Mouse (Mus musculus) T-helper 17 cell (primary cell): ENCODE results near the gene Mansc1.

Experiments
- in situ Hi-C, 2 experiments: fragments of 300-600 bp; cut with MboI, MseI; formaldehyde crosslinking; loops; 1 replicate in 1 of 2; 2 replicates in 1 of 2; pipeline ENCODE4 v1.15.1; 2025; ENCODE audit warnings: high pct_unique_total_duplicates in 2 of 2

The Mansc1 gene

GRCm38 (mm10) chr6:134601766-134602165, 30.5 kb downstream of the Mansc1 start:
- in situ Hi-C loops, result loop anchor here (25.0 kb wide), 2 partner anchors 639 to 889 kb away; no protein-coding TSS in a partner anchor

GRCm38 (mm10) chr6:134601130-134601529, 31.2 kb downstream of the Mansc1 start:
- in situ Hi-C loops, result loop anchor here (25.0 kb wide), 2 partner anchors 639 to 889 kb away; no protein-coding TSS in a partner anchor

GRCm38 (mm10) chr6:134599239-134599638, 33.0 kb downstream of the Mansc1 start:
- in situ Hi-C loops, result loop anchor here in 1 of 2 experiments (25.0 kb wide), 1 partner anchor 1638 kb away; no protein-coding TSS in a partner anchor

DNA sequence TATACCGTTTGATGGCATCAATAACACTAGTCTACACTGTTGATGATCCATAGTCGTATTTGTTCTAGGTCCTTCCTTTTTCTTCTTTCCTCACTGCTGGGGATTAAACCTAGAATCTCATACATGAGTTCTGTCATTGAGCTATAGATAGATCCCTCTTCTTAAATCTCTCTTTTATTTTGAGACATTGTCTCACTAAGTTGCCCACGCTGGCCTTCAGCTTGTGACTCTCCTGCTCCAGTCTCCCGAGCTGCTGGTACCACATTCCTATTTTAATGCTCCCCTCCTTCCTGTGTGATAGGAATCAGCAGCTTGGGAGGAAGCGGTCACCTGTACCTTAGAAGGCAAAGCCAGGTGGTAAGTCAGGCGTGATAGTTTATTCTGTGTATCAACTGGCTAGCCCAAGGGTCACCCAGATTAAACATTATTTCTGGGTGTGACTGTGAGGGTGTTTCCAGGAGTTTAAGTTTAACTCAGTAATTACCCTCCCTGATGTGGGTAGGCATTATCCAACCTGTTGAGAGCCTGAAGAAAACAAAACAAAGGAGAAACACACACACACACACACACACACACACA, 34.5 kb downstream of the Mansc1 start:
- in situ Hi-C loops, result loop anchor here in 1 of 2 experiments (25.0 kb wide), 1 partner anchor 1640 kb away; no protein-coding TSS in a partner anchor

- in situ Hi-C loops, result loop anchor here in 1 of 2 experiments (25.0 kb wide), 1 partner anchor 1642 kb away; no protein-coding TSS in a partner anchor
Measured at GRCm38 (mm10) chr6:134594569-134595442, 37.5 kb downstream of the Mansc1 start.

- in situ Hi-C loops, result loop anchor here in 1 of 2 experiments (25.0 kb wide), 1 partner anchor 1646 kb away; no protein-coding TSS in a partner anchor
Measured at GRCm38 (mm10) chr6:134591614-134592013, 40.7 kb downstream of the Mansc1 start.

DNA sequence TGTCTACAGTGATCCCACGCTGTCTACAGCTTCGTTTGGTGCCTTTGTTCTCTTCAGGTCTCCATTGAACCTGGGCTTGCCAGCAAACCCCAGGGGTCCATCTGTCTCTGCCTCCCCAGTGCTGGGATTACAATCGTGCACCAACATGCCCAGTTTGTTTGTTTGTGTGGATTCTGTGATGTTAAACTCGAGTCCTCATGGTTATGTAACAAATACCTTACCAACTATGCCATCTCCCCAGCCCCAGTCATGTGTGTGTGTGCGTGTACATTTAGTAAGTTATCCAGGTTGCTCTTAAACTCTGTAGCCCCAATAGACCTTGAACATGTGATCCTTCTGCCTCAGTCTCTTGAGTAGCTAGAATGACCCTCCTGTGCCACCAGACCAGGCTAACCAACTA, 46.0 kb downstream of the Mansc1 start:
- in situ Hi-C loops, result loop anchor here in 1 of 2 experiments (25.0 kb wide), 1 partner anchor 1651 kb away; no protein-coding TSS in a partner anchor

DNA sequence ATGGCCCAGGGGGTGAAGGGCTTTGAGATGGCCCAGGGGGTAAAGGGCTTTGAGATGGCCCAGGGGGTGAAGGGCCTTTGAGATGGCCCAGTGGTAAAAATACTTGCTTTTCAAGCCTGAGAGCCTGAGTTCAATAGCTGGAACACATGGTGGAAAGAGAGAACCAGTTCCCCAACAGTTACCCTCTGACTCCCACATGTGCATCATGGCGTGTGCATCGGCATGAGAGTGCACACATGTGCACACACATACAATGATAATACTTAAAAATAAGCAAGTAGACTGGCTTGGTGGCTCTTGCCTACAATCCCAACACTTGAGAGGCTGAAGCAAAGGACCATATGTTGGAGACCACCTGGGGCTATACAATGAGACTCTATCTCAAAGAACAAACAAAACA, 47.7 kb downstream of the Mansc1 start:
- in situ Hi-C loops, result loop anchor here in 1 of 2 experiments (25.0 kb wide), 1 partner anchor 1653 kb away; no protein-coding TSS in a partner anchor

GRCm38 (mm10) chr6:134582110-134582509, 50.2 kb downstream of the Mansc1 start:
- in situ Hi-C loops, result loop anchor here in 1 of 2 experiments (25.0 kb wide), 1 partner anchor 1655 kb away; no protein-coding TSS in a partner anchor

DNA sequence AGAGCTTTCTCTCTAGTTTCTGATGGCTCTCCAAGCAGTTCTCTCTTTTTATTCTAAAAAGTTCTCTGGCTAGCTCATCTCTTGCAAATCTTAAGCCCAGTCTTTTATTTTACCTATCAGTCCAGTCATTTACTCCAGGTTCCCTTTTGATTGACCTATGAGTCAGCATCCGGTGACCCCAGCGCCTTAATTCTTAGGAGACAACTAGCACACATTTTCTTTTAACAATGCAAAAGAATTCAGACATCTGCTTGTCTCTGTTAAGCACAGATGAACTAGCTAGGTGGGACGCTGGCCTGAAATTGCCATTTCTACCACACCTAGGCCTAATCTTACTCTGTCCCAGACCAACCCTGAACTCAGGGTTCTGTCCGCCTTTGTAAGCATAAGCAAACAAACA, 52.8 kb downstream of the Mansc1 start:
- in situ Hi-C loops, result loop anchor here in 1 of 2 experiments (25.0 kb wide), 1 partner anchor 1658 kb away; no protein-coding TSS in a partner anchor

GRCm38 (mm10) chr6:134578039-134578438, 54.2 kb downstream of the Mansc1 start:
- in situ Hi-C loops, result loop anchor here in 1 of 2 experiments (25.0 kb wide), 1 partner anchor 1659 kb away; no protein-coding TSS in a partner anchor

- in situ Hi-C loops, result loop anchor here in 1 of 2 experiments (25.0 kb wide), 1 partner anchor 1662 kb away; no protein-coding TSS in a partner anchor
Measured at GRCm38 (mm10) chr6:134575288-134575741, 57.0 kb downstream of the Mansc1 start.

- in situ Hi-C loops, result no loop called here
Measured at GRCm38 (mm10) chr6:134567986-134568556, 64.2 kb downstream of the Mansc1 start.

DNA sequence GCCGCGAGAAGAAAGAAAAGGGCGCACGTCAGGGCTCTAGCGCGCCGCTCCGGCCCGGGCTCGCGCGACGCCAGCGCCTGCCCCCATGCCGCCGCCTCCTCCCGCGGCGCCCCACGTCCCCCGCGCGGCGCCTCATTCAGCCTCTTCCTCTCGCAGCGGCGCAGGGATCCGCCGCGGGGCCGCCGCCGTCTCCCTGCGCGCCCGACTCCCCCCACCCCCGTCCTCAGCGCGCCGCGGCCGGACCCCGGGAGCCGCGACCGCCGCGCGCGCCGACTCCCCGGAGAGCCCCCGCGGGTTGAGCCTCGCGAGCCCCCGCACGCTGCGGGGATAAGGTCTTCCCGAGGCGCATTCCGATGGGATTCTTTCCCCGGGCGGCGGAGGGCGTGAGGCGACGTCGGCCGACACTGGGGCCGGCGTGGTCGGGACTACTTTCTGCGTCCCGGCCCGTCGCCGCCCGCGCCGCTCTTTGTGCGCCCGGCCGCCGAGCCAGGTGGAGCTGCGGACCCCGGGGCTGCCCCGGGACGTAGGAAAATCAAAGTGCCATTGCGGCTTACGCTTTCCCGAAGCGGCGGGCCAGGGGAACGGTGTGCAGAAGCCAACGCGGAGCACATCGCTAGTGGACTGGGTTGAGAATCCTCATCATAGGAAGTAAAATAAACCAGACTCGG, 65.3 kb downstream of the Mansc1 start, which contains the start of gene Lrp6:
Gene Lrp6, minus strand, starts transcription at position 148 of the 668 bp plus-strand sequence.
- in situ Hi-C loops, result no loop called here

- in situ Hi-C loops, result no loop called here
Measured at GRCm38 (mm10) chr6:134566248-134566817, 66.0 kb downstream of the Mansc1 start.

- in situ Hi-C loops, result no loop called here
Measured at GRCm38 (mm10) chr6:134565606-134566247, 66.6 kb downstream of the Mansc1 start.

GRCm38 (mm10) chr6:134564539-134564938, 67.7 kb downstream of the Mansc1 start:
- in situ Hi-C loops, result no loop called here

- in situ Hi-C loops, result no loop called here
Measured at GRCm38 (mm10) chr6:134559635-134560034, 72.7 kb downstream of the Mansc1 start.
